Mouse (Mus musculus) inflammation-experienced regulatory T-cells, adult 6 months (primary cell): ENCODE results near the gene BC051019. TPM values are rescaled to one million over a fixed set of nuclear protein-coding genes. Genes with fewer than 3 reads are reported as not detected.

ENCODE experiments used
- ATAC-seq: one replicate; pipeline ENCODE4 v1.8.0; 2017
- polyA plus RNA-seq, 3 experiments: library from polyadenylated mRNA; unstranded; fragments of 100-300 nt; shearing (Covaris generic); gene quantifications; one replicate each; pipeline ENCODE4 v1.2.1; 2017

The BC051019 gene
- polyA plus RNA-seq, 3 experiments from 2014 or later: 0.27 TPM; not detected in 2

DNA sequence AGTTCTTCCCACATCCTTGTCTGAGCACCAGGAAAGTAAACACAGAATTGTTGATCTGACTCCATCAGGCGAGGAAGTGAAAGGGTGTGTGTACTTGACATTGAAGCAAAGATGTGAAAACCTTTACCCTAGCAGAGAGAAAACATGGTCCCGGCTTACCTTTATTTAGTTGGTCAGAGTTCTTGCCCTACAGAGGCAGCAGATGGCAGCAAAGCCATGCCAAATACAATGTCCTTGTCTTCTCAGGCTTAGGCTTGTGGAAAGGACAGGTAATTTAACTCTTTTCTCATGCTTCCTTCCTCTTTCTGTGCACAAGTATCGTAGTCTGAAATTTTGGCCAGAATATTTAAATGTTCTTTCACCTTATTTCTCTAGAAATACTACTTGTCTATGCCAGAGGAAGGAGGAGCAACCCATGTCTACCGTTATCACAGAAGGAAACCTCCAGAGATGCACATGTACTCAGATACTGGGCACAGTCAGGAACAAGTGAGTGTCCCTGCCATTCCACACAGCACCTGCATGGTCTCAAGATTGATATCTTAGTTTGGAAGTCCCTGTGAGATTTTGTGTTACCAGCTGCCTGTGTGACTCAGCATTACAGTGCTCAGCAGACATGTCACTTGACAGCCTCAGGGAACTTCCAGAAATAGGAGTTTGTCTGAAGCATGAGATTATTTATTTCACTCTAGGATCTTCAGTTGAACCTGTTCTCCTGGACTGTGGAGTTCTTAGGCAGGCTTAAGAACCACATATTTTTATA, 16.4 kb downstream of the BC051019 start:
- ATAC-seq: peak; percentile 74

DNA sequence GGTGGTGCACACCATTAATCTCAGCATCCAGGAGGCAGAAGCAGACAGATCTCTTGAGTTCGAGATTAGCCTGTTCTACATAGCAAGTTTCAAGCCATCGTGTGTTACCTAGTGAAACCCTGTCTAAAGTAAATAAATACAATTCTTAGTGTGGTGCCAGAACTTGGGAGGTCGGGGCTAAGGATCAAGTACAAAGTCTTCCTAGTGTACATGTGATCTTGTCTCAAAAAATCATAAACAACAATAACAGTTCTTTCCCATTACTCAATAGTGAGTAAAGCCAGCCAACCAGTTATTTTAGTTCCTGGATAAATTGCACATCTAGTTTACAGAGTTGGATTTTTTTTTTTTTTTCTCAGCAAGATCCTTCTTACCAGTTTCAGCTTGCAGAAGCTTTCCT, 19.2 kb downstream of the BC051019 start:
- no peak for ATAC-seq

DNA sequence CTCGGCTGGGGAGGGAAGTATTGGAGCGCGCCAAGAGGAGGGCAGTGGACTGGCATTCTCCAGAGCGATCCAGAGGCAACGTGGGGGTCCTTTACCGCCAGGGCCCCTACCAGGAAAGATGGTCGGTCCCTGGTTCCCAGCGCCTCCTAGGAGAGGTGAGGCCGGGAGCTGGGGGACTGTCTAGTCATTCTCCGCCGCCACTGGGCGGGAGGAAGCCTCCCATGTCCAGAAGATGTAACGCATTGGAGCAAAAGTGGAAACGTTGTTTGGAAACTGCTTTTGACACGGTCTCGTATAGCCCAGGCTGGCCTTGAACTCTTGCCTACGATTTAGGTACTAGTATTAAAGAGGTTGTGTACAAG, 19.7 kb downstream of the BC051019 start:
- no peak for ATAC-seq

DNA sequence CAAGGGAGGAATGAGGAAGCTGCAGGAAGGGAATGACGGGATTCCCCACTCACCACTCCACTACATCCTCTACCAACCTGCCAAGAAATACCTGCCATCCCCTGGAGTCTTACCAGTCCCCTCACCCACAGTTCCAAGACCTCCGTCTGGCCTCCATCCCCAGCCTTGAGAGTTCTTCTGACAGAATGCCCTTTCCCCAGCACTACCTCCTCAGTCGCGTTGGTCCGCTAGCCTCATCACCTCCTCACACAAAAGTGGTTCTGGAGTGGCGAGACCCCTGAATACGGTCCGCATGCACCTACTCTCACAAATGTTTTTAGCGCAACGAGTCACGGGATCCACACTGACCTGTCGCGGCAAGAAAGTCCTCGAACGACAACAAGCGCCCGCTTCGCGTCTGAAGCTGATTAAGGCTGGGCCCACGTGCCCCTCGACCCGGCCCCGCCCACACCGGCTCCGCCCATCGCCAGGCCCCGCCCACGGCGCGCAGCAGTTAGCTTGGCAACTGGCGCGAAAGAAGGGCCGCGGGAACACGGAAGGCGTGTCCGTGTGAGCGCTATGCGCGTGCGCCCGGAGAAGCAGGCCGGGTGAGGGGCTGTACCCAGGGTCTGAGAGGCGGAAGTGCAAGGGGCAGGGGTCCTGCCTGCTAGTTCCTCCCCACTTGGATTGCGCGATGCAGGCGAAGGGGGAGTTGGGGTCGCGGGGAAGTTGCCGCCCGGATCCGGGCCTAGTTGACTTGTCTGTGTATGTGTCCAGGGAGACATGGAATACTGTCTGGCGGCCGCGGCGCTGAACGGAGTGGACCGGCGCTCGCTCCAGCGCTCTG, 20.2 kb downstream of the BC051019 start, which contains the start of the genes St5 and Akip1:
TSS of gene St5 (minus strand) at position 416 of the 826 bp plus-strand sequence.
TSS of gene Akip1 (plus strand) at position 501 of the 826 bp plus-strand sequence.
- ATAC-seq: peak; percentile 88

DNA sequence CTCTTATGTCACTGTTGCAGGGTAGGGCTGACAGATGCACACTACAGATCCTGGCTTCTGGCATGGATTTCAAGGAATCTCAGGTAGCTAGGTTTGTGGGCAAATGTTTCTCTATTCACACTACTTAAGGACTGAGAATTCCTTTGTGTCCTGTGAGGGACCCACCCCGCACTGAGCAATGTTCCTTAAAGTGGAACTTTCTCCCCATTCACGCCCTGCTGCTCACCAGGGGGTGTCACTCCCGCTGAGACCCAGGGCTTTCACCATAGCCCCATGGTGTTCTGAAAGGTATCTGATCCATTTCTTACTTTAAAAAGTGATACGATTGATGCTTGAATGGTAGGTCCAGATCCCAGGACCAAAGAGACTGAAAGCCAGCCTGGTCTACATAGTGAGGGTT, 20.9 kb downstream of the BC051019 start:
- no peak for ATAC-seq

DNA sequence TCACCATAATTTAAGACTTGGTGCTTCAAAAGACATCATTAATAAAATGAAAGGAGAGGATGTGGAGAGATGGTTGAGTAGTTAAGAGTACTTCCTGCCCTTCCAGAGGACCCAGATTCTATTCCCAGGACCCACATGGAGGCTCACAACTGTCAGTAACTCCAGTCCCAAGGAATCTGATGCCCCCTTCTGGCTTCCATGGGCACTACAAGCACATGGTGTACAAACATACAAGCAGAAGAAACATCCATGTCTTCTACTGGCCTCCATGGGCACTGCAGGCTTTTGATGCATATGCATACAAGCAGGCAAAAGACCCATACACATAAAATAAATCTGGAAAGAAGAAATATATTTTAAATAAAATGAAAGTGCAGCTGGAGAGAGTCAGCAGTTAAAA, 23.4 kb downstream of the BC051019 start:
- no peak for ATAC-seq

DNA sequence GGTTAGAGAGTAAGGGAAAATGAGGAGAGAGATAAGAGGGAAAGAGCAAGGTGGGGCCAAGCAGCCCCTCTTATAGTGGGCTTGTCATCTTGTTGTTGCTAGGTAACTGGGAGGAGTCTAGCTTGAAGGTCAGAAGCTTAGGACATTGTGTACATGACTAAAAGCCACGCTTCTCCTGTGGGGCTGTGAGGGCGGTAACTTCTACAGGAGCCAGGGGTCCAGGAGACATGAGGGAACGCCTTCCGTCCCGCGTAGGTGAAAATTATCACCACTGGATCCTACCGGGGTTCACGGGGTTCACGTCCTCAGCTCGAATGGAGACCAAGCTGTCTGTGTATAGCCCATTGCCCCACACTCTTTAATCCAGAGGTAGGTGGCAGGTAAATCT, 28.3 kb downstream of the BC051019 start:
- no peak for ATAC-seq

DNA sequence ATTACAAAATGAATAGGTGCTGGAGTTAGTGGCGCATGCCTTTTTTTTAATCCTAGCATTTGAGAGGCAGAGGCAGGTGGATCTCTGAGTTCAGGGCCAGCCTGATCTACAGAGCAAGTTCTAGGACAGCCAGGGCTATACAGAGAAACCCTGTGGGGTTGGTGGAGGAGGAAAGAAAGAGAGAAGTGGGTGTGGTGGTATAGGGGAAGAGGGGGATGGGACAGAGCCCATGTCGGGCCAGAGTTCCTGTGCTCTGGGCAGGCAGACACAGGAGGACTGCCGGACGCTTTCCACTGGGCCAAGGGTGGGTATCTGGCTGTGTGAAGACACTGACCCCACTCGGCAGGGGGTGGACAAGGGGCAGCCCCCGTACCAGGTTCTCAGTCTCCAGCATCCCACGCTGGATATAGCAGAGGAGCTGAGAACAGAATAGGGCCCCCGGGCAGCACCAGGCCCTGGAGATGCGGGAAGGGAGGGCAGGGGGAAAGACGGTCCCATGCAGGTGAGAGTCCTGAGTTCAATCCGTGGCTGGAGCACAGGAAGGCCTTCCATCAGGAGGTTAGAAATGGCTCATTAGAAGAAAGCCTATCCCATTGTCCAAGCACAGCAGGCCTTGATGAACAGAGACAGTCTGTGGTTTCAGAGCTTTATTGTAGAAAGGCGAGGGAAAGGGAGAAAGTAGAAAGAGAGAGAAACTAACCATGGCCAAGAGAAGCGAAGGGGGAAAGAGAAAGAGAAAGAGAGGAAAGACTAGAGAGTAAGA, 28.9 kb downstream of the BC051019 start:
- ATAC-seq: no peak

DNA sequence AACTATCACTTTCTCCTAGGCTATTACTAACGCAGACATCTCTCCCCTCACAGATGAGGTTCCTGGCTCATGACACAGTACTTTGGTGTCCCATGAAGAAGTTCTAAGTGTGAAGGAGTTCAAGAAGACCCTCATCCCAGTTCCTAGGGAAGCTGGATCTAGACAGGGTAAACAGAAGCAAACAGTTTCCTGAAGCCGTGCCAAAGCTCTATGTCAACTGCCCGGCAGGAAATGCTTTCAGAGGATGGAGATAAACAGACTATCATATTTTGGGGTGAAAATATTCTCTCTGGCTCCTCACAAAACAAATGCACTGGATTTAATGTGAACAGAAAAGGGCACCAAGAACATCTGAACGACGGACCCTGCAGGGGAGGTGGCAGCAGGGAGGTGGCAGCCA, 32.7 kb downstream of the BC051019 start:
- no peak for ATAC-seq

DNA sequence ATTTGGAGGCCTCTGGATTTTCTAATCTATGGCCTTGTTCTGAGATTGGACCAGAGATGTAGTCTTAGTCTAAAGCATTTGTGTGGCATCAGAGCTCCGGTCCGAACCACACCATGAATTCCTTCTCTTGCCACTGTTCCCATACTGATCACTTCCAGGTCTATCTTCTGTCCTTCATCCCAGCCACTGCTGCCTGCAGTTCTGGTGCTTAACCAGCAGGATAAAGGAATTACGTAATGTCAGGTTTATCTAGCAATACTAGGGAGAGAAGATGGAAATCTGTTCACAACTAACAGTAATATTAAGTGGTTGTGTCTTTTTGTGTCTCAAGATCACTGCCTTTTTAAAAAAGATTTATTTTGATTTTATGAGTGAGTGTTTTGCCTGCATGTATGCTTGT, 33.5 kb downstream of the BC051019 start:
- no peak for ATAC-seq

DNA sequence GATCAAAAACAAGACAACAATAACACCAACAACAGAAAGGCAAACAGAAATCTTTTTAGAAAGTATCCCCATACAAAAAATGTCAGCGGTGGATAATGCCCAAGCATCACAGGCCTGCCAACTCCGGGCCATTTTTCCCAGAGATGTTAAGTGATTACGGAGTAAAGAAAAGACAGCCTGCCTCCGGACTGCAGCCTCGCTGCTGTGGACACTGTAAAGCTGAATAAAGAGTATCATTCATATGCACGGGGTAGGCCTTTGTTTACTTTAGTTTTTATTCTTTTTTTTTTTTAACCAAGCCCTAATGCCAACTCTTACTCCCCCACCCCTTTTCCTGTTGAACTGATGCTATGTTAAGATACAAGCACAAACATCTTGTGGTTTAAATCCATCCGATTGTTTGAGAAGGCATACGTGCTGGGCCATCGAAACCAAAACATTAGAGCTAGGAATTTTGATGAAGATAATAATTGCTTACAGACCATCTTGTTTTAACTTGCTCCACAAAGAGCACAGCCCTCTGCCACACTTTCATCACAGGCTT, 37.0 kb downstream of the BC051019 start:
- ATAC-seq: no peak

DNA sequence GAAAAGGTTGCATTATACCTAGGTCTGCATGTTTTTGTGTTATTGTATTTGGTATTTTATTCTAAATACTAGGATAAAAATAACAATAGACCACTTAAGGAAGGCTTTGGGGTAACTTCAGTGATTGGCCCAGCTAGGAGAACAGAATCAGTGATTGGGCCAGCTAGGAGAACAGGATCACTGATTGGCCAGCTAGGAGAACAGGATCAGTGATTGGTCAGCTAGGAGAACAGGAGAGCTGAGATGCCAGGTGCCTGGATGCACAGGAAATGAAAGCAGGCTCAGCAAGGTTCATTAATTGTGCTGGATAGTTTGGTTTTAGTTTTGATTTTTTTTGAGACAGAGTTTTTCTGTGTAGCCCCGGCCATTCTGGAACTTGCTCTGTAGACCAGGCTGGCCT, 42.8 kb downstream of the BC051019 start:
- ATAC-seq: no peak

DNA sequence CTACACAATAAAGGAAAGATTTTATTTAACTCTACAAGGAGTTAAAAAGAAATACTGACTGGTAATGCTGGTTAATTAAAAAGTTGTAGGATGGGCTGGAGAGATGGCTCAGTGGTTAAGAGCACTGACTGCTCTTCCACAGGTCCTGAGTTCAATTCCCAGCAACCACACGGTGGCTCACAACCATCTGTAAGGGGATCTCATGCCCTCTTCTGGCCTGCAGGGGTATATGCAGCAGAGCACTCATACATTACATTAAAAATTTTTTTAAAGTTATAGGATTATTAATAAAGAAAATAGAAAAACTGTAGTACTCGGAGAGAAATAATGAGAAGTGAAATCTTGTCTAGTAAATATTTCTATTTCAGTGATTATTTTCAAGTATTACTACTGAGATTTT, 43.4 kb downstream of the BC051019 start:
- no peak for ATAC-seq

DNA sequence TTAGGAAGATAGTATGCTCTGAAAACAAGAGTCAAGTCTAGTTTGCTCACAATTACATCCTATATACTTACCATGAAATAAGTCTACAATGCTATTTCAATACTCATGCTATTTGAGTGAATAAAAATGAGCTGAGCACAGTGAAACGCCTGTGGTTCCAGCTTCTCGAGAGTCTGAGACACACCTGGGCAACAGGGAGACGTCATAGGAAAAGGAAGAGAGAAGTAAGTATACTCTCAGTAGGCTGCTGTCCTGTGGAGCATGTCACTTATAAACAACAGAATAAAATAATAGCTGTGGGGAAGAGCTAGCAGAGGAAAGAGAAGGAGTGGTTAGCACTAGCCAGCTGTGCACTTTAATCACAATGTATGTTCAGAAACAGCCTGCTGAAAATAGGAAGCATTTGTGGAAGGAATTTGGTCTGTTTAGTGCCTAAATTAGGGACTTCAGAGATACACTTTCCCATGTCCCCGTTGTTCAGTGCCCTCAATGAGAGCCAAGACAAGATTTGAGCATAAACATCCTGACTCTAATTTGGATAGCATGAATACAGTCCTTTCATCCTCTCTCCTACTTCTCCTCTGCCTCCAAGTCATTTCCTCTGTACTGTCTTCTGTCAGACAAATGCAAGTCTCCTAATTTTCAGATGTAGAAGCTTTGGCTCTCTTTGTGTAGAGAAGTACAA, 48.6 kb downstream of the BC051019 start:
- ATAC-seq: no peak

DNA sequence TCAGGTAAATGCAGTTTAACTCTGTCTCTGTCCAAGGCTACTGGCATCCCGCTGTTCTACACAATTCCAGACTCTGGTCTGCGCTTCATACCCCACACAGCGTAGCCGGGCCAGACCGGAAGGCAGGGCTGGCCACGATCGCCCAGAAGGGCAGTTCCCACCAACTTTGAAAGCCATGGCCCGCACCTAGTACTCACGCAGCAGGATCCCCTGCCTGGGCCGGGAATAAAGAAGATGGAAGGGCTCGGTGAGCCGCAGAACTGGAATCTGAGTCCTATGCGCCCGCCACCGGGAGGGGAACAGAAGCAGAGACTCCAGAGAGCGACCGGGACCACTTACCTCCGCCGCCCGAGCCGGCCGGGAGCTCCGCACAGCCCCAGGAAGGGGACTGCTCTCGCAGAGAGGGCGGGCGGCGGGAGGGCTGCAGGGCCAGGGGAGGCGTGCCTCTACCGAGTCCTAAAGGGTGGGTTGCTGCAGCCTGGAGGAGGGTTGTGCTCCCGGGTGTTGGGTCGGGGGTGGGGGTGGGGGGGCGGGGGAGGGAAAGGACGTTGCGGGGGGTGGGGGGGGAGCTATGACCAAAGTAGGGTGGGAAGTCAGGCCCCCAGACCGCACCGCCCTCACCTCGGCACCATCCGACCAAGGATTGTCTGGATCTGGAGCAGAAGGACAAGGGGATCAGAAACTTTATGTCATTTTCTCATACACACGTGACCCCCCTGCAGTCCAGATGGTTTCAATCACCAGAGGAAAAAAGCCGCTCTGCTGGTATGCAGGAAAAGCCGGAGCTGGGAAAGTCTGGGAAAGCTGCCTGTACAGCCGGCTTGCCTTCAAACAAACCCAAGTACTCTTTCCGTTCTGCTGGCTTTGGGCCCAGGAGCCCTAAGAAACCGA, 51.8 kb downstream of the BC051019 start:
- no peak for ATAC-seq

DNA sequence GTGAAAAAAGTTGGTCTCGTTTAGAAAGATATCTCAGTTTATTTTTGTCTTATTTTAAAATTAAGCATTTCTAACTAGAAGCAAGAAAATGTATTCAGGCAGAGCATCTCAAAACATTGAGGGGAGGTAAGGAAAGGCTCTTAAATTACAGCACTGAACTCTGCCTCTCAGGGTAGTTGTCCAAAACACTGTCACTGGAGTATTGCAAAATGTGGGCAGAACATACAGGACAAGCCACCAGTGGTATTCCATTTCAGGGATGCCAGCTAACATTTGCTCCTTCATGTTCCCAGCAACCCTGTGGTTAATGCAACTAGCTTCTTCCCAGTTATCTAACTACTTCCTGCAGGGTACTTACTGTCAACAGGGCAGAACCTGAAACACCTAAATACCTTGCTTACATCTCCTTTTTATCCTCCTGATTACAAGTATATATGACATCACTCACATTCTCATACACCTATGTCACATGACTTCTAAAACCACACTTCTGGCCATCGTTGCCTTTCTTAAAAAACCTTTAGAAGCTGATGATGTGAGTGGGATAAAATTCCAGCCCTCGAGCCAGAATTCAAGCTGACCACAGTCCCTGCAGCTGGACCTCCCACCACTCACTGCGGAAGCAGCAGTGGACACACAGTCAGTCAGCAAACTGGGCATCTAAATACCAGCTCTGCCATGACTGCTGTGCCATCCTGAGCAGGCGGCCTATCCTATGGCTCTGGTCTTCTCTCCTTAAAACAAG, 54.1 kb downstream of the BC051019 start:
- ATAC-seq: no peak

DNA sequence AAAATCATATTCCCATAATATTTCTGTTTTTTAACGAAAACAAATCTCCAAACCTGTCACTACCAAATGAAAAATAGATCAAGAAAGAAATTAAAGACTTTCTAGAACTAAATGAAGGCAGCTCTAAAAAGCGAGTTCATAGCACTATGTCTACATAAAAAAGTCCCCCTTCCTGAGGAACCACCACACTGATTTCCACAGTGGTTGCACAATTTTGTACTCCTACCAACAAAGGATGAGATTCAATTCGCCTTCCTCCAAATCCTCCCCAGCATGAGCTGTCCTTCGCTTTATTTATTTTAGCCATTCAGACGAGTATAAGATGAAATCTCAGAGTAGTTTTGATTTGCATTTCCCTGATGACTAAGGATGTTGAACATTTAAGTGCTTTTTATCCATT, 57.0 kb downstream of the BC051019 start:
- ATAC-seq: no peak

DNA sequence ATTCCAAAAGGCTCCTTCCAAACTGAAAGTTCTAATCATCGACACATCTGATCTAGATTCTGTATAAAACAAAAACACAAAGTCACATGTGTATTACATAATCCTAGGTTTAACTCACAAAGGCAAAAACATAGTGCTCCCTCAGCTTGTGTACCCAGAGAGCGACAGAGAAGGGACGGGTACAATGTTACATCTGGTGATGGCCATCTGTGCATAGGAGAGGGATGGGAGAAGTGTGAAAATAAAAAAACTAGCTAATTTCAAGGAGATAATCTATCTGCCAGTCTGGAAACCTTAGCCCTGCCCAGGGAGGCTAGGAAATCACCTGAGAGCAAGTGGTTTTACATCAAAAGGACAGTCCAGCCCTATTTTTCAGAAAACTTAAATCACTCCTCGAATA, 61.0 kb downstream of the BC051019 start:
- no peak for ATAC-seq
